Mouse (Mus musculus) liver, adult 2 months (tissue): ENCODE data around the gene Erich6. TPM values are rescaled to one million over a fixed set of nuclear protein-coding genes. Genes with fewer than 3 reads are reported as not detected.
A peak's percentile ranks its signal among the peaks of the same experiment; 100 is the strongest.

ENCODE experiments used
- DNase-seq: peaks from one replicate; pipeline ENCODE4 v3.0.0-alpha.2; 2011; ENCODE audit warnings: low read depth, low spot score; ENCODE audit errors: extremely low read depth
- H3K27ac ChIP-seq: fragments of 200-500 bp; replicated peaks from 2 replicates; pipeline ENCODE4 v1.5.1; 2012; ENCODE audit warnings: low read depth, mild to moderate bottlenecking, control low read depth, inconsistent platforms, low read length; ENCODE audit not compliant: insufficient read depth
- H3K27me3 ChIP-seq: fragments of 200-500 bp; 2 replicates; pipeline ENCODE4 v1.6.1; 2012; ENCODE audit warnings: mild to moderate bottlenecking, moderate library complexity, low read length, inconsistent platforms; ENCODE audit not compliant: control insufficient read depth, insufficient read depth
- H3K36me3 ChIP-seq: fragments of 200-500 bp; 2 replicates; pipeline ENCODE4 v1.6.1; 2012; ENCODE audit warnings: low read length, inconsistent platforms; ENCODE audit not compliant: control insufficient read depth, insufficient read depth
- H3K4me1 ChIP-seq: fragments of 200-500 bp; 2 replicates; pipeline ENCODE4 v1.6.1; 2011; ENCODE audit warnings: low read length; ENCODE audit not compliant: control insufficient read depth, insufficient read depth
- H3K4me3 ChIP-seq: fragments of 200-500 bp; 2 replicates; pipeline ENCODE4 v1.5.1; 2011; ENCODE audit warnings: low read depth, mild to moderate bottlenecking, control low read depth, low read length, moderate library complexity; ENCODE audit not compliant: insufficient read depth
- H3K79me2 ChIP-seq: fragments of 200-500 bp; 2 replicates; pipeline ENCODE4 v1.6.1; 2012; ENCODE audit warnings: inconsistent platforms, mild to moderate bottlenecking, low read length, moderate library complexity; ENCODE audit not compliant: control insufficient read depth, insufficient read depth
- H3K9ac ChIP-seq: fragments of 200-500 bp; 2 replicates; pipeline ENCODE4 v1.6.1; 2012; ENCODE audit warnings: low read depth, mild to moderate bottlenecking, control low read depth, inconsistent platforms, low read length
- CTCF ChIP-seq: fragments of 200-500 bp; IDR thresholded peaks from 2 replicates; pipeline ENCODE4 v1.5.1; 2011; ENCODE audit warnings: low read depth, low read length, control low read depth
- POLR2A ChIP-seq: fragments of 200-500 bp; IDR thresholded peaks from 2 replicates; pipeline ENCODE4 v1.6.1; 2011; ENCODE audit warnings: low read length, control low read depth; ENCODE audit not compliant: insufficient read depth; ENCODE audit errors: extremely low read depth
- WGBS: fragments of 180-500 bp; shearing (Covaris S2); methylation state at CpG from one replicate; pipeline ENCODE4 v1.1.7; 2018; 5-methylcytosine and 5-hydroxymethylcytosine counted together
- polyA plus RNA-seq: library from polyadenylated mRNA; depleted of rRNA; stranded (reverse); fragments of >200 nt; gene quantifications from 2 replicates; pipeline ENCODE4 v1.2.3, GENCODE M21; 2012
- total RNA-seq: library from RNA; depleted of rRNA; stranded (reverse); fragments of >200 nt; gene quantifications from 2 replicates; pipeline ENCODE4 v1.2.3, GENCODE M21; 2014

Gene Erich6
- total and polyA plus RNA-seq, 2 experiments: not detected

DNA sequence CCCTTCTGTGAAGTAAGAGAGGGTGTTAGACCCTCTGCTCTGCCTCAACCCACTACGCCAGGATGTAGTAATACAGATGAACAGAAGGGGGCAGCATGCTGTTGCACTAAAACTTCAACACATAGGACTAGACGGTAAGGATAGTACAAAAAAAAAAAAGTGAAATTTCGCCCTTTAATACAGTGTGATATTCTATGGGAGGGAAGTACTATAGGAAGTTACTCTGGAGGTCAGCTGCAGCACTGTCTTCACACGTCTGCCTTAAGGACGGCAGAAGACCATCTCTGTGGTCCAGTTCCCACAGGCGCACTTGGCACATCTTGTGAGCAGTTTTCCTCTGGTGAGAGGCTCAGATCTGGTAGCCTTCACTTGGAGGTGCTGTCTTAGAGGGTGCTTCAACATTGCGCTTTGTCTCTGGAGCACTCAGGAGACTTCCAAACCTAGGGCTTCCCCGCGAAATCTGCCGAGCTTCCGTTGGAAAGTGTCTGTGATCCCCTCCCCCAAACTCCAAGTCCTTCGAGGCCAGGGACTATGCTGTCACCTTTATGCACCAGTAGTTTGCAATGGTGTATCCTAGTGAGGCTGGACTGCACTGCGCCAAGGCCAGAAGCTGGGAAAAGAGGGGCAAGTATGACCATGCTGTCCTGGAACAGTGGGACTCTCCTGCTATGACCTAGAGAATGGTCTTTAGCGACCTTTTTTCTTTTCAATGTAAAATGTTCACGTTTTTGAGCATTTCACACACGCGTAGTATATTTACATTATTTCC, 18.5 kb upstream of the Erich6 start:
- Histone ChIP-seq H3K79me2 (no peaks in the 10 kb centered on the region), H3K36me3 (no peaks in the 10 kb centered on the region), H3K4me1 (peaks cover 4% of the 10 kb centered on the region), H3K9ac (no peak overlapping the region), H3K4me3 (no peak overlapping the region), H3K27ac (no peak overlapping the region), H3K27me3 (no peaks in the 10 kb centered on the region)
- no peak for TF ChIP-seq POLR2A
- peak; percentile 56 for TF ChIP-seq CTCF
- DNase-seq: peak; percentile 40
- WGBS: 54% methylated on average over 17 of the region's 17 CpGs

DNA sequence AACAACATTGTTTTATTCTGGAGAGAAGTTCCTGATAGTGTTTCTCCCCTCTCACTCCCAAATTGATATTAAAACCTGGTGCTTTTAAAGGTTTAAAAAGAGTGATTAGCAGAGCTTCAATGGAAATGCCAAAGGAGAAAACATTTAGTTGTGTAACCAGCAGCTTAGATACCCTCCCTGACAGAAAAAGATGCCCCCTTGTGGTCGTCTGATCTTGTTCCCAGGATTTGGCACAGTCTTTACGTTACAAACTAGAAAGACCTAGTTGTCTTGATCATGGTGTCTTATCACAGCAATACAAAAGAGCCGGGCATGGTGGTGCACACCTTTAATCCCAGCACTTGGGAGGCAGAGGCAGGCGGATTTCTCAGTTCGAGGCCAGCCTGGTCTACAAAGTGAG, 16.9 kb upstream of the Erich6 start:
- Histone ChIP-seq H3K27ac (no peak overlapping the region), H3K4me3 (no peak overlapping the region), H3K9ac (no peak overlapping the region), H3K27me3 (no peaks in the 10 kb centered on the region), H3K36me3 (no peaks in the 10 kb centered on the region), H3K79me2 (no peaks in the 10 kb centered on the region), H3K4me1 (peaks cover 4% of the 10 kb centered on the region)
- TF ChIP-seq POLR2A: no peak
- peak; percentile 21; the same call in 1 of the 2 replicates for TF ChIP-seq CTCF
- 50% methylated on average over 5 of the region's 5 CpGs for WGBS
- DNase-seq: peak; percentile 60

DNA sequence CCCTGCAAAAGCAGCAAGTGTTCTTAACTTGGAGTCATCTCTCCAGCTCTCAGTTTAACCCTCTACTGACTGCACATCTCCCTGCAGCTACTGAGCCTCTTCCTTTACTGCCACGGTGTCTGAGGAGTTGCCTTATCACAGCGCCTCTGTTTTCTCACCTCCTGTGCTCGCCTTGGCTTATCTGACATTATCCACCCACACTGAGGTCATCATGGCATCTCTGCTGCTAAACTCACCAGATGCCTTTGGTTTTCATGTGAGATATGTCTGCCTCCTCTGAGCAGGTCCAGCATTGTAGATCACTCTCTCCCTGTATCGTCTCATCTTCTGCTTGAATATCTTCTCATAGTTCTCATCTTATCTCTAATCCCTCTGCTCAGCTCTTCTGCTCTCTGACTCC, 13.3 kb upstream of the Erich6 start:
- no peak overlapping the region for H3K4me3 ChIP-seq
- no peak overlapping the region for H3K27ac ChIP-seq
- no peaks in the 10 kb centered on the region for H3K79me2 ChIP-seq
- TF ChIP-seq CTCF (no peak), POLR2A (no peak)
- no peak overlapping the region for H3K9ac ChIP-seq
- WGBS: 62% methylated on average over 4 of the region's 4 CpGs
- peaks cover 2% of the 10 kb centered on the region; the same call in 1 of the 2 replicates for H3K4me1 ChIP-seq
- no peak for DNase-seq
- no peaks in the 10 kb centered on the region for H3K36me3 ChIP-seq
- no peaks in the 10 kb centered on the region for H3K27me3 ChIP-seq

DNA sequence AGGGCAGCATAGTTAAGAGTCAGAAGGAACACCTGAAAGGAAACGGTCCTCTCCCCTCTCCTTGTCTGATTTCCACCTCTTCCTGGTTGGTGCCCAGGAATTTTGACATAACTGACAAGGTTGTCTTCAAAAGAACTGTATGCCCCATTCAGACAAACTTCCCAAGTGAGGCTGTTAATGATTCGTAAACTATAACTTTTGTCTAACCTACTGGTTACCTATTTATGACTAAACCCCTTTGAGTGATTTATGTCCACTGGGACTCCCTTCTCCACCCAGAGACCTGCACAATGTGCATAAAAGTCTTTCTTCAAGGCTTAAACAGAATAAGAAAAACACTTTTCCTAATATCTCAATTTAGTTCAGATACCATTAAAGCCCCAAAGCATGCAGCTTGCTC, 10.2 kb upstream of the Erich6 start:
- Histone ChIP-seq H3K4me3 (no peak overlapping the region), H3K79me2 (no peaks in the 10 kb centered on the region), H3K27me3 (no peaks in the 10 kb centered on the region), H3K36me3 (no peaks in the 10 kb centered on the region), H3K9ac (no peak overlapping the region), H3K27ac (no peak overlapping the region), H3K4me1 (peaks cover 2% of the 10 kb centered on the region; the same call in 1 of the 2 replicates)
- TF ChIP-seq POLR2A: no peak
- 43% methylated on average over 2 of the region's 2 CpGs for WGBS
- DNase-seq: no peak

DNA sequence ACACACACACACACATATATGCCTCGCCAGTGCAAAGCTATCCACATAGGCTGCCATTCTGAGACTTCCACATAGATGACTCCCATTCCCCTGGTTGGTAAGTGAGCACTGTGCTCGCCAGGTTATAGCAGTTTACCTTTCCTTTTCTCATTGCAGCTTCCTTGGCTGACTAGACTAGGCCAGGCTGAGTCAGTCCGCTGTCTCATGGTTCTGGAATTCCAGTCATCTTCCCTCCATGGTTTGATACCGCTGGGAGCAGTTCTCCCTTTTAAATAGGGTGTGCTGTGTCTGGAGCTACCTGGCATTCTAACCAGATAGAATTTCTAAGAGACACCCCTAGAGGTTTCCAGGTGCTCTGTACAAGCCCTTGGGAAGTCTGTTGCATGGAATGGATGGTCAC, 9.2 kb upstream of the Erich6 start:
- H3K4me3 ChIP-seq: no peak overlapping the region
- H3K27ac ChIP-seq: no peak overlapping the region
- 75% methylated on average over 4 of the region's 4 CpGs for WGBS
- DNase-seq: no peak
- TF ChIP-seq POLR2A: no peak
- no peak for TF ChIP-seq CTCF
- no peaks in the 10 kb centered on the region for H3K79me2 ChIP-seq
- no peaks in the 10 kb centered on the region for H3K36me3 ChIP-seq
- H3K4me1 ChIP-seq: peaks cover 2% of the 10 kb centered on the region; the same call in 1 of the 2 replicates
- H3K9ac ChIP-seq: no peak overlapping the region
- H3K27me3 ChIP-seq: no peaks in the 10 kb centered on the region

DNA sequence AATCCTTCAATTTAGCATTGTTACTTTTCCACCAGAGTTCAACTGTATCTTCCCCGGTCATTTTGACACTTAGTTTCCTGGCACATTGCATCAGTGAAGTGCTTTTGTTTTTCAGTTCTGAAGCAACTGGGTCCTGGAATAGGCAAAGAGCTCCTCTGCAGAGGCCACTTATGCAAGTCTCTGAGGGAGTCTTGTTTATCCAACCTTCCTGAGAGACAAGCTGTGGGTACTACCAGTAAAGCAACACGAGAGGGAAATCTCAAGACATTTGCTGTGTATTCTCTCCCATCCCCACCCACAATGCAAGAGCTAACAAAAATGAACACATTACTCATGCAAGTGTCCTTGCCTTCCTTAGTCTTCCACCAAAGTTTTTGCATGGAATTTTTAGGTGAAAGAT, 5.3 kb downstream of the Erich6 start:
- TF ChIP-seq POLR2A (no peak), CTCF (no peak)
- WGBS: 80% methylated on average over 2 of the region's 2 CpGs
- Histone ChIP-seq H3K9ac (no peak overlapping the region), H3K27me3 (no peaks in the 10 kb centered on the region), H3K79me2 (no peaks in the 10 kb centered on the region), H3K36me3 (no peaks in the 10 kb centered on the region), H3K4me1 (peaks cover 4% of the 10 kb centered on the region), H3K4me3 (no peak overlapping the region), H3K27ac (no peak overlapping the region)
- DNase-seq: no peak
